Mouse (Mus musculus) left cerebral cortex, adult 11 months (tissue): Measurements from ENCODE around the gene Smtn.
A peak's percentile ranks its signal among the peaks of the same experiment; 100 is the strongest.

Source experiments
- DNase-seq: peaks from one replicate; pipeline ENCODE4 v3.0.0; 2022; ENCODE audit warnings: low spot score

Gene Smtn

DNA sequence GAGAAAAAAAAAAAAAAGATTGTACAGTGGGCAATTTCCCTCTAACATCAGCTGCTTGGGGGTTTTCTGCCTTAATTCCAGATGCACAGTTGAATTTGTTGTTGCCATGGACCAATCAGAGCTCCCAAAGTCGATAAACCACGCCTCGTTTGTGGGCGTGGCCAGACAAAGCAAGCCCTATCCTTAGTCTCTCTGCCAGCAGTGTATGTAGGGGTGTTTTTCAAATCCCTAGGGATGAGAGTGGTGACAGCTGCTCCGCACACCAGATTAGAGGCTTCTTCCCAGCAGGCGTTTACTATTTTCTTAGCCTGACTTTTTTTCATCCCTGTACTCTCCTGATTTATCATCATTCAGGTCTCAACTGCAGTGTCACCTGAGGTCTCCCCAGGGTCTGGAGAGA, 7.6 kb upstream of the Smtn start:
- no peak for DNase-seq

DNA sequence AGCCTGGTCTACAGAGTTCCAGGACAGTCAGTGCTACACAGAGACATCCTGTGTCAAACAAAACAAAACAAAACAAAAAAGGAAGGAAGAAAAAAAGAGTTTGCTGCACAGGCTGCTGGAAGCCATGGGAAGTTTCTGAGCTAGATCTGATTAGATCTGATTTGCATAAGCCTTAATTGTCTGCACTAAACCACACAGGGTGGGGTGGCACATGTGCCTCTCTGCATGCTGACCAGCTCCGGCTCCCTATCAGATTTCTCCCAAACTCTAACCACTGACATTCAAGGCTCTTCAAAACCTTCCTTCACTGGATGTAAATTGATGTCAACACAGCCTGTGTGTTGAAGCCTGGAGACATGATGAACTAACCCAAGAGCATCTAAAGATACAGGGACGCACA, 6.6 kb upstream of the Smtn start:
- DNase-seq = no peak

DNA sequence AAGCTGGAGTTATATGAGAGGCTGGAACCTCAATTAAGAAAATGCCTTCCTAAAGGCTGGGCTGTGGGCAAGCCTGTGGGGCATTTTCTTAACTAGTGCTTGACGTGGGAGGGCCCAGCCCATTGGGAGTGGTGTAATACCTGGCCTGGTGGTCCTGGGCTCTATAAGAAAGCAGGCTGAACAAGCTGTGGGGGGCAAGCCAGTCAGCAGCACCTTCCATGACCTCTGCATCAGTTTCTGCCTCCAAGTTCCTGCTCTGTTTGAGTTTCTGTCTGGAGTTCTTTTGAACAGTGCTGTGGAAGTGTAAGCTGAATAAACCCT, 5.8 kb upstream of the Smtn start:
- no peak for DNase-seq

DNA sequence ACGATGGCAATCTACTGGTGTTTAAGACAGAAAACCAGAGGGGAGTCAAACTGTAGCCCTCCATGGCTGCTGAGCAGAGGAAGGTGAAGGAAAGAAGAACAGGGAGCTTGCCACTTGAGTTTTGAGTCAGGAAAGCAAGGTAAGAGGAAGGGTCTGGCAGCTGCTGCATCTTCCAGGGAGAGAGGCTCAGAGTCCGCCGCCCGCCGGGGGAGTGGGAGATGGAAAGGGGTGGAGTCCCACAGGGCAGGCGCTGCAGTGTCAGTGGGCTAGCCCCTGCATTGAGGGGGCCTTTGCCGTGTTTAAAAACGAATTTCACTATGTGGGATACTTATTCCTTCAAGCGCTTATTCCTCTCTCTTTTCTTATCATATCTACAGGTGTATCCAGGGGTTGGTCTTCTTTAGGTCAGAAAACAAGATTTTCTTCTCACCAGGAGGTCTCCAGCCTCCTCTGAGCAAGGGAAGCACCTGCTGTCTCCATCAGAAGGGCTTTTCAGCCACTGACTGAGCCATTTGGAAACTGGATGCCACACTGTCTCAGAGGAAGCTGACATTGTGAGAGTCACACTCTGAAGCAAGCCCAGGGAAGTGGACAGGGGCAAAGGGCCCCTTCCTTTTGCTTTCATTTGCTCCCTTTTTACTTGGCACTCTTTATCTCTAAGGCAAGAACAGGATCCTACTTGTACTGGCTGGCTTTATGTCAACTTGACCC, 5.3 kb upstream of the Smtn start:
- DNase-seq = no peak

DNA sequence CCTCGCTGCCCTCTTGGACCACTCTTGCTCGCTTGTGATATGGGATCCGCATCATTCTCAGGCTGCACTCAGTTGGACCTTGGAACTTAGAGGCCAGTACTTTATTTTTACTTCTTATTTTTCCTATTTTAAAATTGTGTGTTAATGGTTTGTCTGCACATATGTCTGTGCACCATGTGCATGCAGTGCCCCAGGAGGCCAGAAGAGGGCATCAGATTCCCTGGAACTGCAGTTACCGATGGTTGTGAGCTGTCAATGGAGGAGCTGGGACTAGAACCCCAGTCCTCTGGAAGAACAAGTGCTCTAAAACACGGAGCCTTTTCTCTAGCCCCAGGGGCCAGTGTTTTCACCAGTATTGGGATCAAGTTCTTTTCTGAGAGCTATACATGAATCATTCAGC, 4.0 kb upstream of the Smtn start:
- DNase-seq = no peak

DNA sequence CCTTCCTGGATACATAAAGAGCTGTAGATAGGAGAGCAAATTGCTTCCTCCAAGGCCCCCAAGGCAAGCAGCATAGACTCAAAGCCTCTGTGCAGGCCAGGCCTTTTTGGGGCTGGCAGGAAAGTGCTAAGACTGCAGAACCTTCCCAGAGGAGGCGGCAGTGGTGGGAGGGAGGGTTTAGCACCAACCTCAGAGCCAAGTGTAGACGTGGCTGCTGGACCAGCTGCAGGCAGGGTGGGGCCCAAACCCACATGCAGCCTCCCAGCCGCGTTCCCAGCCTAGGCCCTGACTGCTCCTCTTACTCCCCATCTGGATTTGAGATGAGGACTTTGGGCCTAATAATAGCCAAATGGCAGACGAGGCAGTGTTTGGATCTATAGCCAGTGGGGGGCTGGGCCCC, 2.6 kb upstream of the Smtn start:
- DNase-seq = no peak

DNA sequence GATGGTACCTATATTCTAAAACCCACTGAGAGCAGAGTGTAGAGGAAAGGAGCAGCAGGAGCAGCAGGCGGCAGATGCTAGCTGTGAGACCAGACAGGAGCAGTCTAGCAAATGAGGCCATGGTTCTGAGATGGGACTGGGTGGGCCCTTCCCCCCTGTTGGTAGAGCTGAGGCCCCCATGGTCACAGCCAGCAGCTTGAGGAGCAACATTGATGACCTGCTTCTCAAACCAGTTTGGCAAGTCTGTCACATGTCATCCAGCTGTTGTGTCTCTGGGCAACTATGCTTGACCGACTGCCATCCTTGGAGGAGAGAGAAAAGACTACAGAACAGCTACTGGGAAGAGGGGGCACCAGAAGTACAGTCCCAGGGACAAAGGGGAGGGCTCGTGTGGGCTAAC, 1.5 kb upstream of the Smtn start:
- DNase-seq = no peak

DNA sequence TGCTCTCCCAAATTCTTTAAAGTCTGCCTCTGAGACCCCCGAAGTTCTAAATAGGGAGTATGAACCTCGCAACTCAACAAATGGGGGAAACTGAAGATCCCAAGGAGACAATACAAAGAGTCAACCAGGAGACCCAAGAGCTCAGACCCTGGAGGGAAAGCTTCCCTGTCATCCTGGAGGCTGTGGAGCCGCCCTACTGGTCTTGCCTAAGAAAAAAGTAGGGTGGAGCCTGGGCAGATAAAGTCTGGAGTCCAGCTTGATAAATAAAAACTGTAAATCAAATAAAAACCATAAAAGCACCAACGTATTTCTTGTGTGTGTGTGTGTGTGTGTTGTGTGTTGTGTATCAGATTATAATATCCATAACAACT, 601 bp downstream of the Smtn start:
- DNase-seq = no peak

DNA sequence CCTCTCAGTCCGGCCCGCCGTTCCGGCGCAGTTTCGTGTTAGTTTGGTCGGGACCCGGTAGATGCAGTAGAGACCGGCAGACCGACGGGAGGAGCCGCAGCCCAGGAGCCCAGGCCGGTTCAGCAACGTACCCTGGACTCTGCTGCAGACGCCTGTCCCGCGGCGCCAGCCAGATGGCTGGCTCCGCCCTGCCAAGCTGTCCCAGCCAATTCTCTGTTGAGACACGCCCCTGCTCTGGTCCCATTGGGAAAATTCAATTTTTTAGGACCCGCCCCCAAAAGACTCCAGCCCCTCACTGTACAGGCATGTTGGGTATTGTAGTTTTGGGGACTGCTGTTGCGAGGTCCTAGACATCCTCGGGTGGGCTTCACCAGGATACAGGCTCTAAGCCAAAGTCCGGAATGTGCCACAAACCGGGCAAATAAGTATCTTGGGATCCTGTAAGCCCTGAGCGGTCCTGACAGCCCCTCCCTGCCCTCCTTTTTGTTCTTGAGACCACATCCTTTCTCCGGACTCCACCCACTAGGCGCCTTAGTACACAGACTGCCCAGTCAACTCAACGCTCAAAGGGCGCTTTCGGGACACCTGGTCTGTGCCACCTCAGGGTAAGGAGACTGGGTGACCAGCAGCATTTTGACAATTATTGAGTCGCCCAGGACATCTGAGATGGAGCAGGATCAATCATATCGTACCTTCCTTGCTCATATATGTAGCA, 1.1 kb downstream of the Smtn start:
- DNase-seq = peak; percentile 86

DNA sequence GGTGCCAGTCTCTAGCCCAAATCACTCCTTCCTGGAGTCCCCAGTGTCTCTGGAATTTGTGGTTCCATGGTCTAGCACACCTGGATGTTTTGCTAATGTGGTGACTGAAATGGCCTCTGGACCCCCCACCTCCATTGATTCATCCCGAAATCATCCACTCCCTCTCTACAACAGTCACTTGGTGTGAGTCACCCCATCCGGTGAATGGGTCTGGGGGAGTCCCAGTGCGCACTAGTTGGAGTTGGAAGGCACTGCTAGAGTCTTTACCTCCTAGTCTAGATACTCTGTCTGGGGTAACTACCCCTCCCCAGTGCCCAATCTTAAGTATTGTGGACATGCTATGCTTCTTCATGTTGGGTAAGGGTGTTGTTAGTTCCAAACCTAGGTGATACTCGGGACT, 2.1 kb downstream of the Smtn start:
- DNase-seq = no peak

DNA sequence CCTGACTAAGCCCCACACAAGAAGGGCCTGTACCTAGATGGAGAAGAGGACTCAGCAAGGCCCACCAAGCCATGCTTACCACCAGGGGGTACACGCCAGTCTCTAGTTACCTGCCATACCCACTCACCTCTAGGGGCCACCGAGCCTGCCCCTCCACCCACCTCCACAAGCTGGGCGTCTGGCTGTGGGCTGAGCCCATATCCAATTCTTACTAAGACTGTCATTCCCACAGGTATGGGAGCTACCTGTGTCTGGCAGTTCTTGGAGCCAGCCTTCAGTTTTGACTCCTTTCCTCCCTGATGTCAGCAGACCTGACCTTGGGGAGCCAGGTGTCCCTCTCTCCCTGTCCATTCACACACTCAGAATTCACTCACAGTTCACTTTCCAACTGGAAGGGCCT, 2.7 kb downstream of the Smtn start:
- no peak for DNase-seq

DNA sequence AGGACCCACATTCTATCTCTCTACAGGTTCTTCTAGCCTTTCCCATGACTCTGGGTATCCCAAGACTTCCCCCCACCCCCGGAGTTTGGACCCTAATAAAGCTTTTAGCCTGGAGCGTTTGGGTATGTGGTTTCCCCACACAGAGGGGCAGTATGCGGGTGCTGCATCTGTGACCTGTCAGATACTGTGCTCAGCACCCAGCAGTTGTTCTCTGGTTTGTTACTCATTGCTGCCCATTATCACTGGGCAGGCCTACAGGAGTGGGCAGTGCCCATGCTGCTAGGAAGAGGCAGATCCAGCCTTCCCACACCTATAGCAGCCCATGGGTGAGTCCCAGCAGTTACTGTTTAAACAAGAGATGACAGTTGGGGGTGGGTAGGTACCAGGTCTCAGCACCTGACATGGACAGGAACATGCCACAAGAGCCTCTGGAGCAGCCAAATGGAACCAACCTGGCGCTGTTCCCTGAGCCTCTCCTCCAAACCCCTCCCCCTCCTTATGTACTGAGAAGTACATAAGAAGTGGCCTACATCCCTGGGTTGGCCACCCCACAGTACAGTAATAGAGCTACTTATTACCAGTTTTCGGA, 3.6 kb downstream of the Smtn start:
- no peak for DNase-seq

DNA sequence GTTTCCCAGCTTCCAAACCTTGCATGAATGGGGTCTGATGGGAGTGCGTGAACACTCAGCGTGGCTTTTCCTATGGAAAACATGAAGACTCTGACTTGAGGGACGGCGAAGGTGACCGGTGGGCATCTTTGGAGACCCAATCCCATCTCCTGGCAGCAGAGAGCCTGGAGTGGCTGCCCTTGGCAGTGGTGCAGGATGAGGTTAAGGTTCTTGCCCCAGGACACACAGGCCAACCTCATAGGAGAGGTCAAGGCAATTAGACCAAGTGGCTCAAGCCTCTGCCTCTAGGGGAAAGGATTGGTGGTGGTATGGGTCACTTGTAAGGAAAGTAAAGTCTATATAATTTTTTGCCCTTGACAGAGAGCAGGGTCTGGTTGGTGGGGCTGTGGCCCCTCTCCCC, 4.3 kb downstream of the Smtn start:
- no peak for DNase-seq

DNA sequence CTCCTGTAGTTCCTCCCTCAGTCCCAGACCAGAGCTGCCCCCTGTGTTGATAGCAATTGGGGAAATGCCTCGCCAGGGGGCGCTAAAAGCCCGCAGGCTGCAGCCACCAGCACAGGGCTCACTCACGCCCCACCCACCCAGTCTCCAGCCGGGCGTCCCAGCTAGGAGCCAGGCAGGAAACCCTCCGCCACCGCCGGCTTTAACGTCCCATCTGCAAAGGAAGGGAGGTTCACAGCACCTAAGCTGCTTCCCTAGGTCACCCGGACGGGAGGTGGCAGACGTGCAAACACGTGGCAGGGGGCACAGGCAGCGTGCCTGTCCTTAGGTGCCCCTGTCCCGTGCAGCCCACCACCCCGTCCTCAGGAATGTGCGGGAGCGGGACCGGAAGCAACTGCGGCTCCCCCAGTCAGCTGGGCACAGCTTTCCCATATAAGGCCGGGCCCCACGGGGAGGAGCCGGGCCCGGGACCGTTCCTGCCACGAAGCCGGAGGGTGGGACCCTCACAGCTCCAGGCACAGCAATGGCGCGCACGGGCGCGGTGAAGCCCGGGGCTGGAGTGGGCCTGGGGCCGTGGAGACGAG, 4.9 kb downstream of the Smtn start:
- DNase-seq = peak; percentile 84

DNA sequence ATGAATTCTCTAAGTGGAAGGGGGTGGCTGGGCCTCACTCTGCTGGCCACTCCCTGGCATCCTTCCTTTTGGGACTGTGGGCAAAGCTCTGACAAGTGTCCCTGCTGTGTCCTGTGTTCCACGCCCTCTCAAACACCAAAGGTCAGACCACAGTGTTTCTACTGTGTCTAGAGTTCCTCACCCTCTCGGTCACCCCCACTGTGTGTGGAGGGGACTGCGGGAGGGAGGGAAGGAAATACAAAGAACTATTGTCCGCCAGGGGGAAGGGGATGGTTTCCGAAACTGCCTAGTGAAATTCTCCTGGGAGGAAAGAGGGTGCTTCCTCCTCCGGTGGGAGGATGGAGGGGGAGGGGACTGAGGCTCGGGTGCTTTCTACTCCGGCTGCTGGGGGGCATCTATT, 5.5 kb downstream of the Smtn start:
- DNase-seq = peak; percentile 44

DNA sequence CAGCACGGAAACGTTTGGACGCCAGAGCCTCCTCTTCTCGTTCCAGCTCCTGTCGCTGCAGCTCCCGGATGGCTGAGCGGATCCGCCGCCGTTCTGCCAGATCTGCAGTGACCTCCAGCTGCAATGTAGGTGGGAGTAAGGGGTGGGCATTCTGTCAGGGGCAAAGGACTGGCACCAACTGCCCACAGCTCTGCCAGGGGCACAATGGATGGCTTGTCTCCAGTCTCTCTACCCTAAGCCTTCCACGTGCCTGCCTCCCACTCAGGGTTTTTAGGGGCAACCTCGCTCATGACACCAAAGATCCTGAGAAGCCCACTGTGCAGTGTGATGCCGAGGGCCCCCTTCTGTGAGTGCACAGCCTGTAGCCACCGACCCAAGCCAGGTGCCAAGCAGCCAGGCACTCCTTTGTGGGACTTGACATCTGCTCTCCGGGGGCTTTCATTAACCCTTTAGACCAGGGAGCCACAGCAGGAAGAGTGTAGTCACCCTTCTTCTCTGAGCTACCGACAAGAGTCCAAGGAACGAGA, 6.9 kb downstream of the Smtn start:
- no peak for DNase-seq

DNA sequence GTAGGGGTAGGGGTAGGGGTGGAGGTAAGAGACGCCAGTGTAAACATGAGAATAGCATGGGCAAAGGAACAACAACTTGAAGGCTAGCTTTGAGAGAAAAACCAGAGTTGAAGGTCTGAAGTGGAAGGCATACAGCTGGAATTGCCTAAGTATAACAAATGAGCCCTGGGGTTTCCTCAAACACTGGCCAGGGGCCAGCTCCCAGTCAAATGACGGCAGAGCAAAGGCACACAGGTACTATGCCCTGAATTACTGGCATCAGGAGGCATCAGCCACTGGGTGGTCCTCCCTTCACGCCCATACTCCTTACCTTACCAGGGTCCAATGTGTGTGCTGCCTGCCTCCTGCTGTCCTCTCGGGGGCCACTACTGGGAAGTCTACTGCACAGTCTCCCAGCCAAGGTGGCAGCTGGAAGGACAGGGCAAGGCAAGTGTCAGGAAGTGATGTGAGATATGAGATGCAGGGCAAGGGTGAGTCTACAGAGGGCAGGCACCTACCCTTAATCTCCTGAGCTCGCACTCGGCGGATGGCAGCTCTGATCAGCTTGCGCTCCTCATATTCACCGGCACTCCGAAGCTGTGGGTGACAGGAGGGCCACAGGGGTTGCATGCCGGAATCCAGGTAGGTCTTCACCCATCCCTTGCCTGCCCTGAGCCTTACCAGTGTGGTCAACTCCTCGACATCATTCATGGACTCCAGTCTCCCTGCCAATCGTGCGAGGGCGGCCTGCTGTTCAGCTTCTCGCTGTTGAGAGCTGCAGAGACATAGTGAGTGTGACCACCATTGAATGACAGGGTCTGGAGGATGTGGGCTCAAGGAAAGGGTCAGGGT, 8.1 kb downstream of the Smtn start:
- no peak for DNase-seq

DNA sequence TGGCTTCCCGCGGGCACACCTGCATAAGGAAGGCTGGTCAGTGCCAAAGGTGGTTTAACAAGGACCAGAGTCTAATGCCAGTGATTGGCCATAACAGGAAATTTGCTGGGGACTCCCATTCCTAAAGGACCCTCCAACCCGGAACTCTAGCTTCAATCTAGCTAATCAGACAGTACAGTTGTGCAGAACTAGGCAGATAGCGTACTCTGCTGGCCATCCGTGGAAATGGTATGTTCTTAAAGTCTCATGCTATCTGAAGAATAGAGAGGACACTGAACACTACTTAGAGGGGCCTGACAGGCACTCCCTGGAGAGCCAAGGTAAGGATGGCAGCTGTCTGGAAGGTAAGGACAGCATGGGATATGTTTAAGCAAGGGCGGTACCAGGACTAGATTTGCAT, 8.8 kb downstream of the Smtn start:
- DNase-seq = no peak

DNA sequence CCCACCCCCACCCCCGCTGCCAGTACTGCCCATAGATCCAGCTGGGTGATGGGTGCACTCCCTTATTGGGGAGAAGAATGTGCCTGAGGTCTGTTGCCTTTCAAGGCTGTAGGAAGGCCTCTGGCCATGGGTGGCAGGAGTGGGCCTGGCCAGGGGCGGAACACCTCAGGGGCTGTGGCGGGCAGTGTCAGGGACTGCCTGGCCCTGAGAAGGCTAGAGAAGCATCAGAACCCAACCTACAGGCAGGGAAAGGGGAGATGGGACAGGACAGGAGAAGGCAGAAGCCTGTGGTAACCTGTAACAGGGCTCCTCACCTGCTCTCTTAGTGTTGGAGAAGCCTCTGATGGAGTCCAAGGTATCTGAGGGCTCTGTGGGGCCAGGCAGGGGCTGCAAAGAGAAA, 9.7 kb downstream of the Smtn start:
- no peak for DNase-seq

DNA sequence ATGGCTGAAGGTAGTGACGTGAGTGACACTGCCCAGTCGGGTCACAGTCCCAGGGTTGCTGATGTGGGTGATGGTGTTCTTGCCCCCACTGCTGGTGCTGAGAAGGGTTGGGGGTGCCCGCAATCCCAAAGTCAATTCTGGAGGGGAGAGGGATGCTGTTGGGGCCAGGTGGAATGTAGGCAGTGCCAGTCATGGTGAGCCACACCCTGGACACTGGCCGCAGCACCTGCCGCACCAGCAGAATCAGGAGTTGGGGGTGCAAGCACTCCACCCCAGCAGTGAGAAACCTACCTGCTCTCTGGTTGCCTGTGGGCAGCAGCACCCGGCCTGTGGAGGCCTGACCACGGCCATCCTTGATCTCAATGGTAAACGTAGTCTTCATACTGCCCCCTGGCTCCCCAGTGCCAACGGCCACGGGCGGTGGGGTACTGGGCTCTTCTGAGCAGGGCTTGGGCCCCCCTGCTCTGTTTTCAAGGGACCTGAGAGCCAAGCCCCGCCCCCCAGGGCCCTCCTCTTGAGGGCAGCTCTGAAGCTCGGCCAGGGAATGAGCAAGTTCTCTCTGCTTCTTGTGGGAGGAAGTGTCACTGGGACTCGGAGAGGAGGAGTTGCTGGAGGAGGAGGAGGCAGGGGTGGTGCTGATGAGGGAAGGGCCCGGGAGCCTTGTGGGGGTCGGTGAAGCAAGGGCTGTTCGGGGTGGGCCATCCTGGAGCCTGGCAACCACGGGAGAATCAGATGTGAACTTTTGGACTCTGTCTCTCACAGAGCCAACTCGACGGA, 10.7 kb downstream of the Smtn start:
- DNase-seq = no peak

DNA sequence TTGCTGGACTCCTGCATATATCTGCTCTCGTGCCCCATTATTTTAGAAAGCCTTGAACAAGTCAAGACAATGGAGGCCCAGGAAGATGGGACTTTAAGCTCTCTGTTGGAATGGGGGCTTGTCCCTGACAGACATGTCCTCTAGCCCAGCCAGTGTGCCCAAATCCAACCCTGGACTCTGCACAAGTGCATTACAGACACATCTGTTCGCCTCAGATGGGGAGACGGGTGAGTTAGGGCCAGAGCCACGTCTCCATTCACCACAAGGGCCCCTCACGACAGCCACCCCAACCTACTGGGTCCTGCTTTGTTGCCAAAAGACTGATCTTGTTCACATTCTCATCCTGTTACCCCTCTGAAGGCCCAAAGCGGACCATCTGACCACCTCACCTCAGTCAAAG, 12.2 kb downstream of the Smtn start:
- DNase-seq = no peak

DNA sequence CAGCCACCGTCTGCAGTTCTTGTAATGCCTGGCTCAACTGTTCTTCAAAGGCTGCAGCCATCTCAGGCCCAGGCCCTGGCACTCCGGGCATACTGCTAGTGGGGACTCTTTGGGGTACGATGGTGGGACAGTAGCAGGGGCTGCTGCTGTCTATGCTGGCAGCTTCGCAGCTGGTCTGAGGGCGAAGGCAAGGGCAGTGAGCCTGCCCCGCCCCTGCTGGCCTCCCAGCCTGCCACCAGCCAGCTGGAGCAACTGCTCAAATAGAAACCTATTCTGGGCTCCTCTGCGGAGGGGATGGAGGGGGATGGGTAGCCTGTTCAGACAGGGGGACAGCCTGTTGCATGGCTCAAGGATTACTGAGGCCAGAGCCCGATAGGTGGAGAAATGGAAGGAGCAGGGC, 12.6 kb downstream of the Smtn start:
- no peak for DNase-seq
